Mouse (Mus musculus) left cerebral cortex, adult 18-20 months (tissue): ENCODE measurements at regions not wholly inside any gene's neighbourhood (a gene's known extent, or its start where the extent isn't known, plus 50 kb on each side); places are given as distances from the start of the nearest gene placed in this dataset.

Experiments
- DNase-seq, 2 experiments: peaks; one replicate each; pipeline ENCODE4 v3.0.0; 2021 to 2022; ENCODE audit warnings: low spot score in 2 of 2, mixed read lengths in 1 of 2

DNA sequence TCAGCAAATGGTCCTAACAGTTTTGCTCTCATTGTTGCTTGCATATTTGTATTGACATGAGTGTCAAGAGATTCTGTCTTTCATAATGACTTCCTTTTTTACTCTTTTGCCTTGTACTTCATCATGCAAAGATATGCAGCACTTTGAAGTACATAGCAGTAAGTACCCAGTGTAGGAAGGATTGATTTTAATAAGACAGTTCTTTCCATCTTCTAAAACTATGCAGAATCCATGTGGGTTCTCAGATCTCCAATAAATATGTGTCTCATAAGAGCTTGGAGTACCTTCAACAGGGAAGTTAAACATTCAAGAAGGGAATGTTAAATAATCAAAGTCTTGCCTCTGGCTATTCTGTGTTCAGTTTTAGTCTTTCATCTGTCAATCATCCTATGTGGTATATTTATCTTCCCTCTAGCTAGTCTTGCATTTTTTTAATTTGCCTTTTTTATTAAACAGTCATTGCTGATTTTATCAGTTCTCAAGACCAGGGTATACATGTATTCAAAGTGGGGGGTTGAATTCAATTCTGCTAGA lies 926.1 kb downstream of the Slitrk1 start:
- DNase-seq = no peak

DNA sequence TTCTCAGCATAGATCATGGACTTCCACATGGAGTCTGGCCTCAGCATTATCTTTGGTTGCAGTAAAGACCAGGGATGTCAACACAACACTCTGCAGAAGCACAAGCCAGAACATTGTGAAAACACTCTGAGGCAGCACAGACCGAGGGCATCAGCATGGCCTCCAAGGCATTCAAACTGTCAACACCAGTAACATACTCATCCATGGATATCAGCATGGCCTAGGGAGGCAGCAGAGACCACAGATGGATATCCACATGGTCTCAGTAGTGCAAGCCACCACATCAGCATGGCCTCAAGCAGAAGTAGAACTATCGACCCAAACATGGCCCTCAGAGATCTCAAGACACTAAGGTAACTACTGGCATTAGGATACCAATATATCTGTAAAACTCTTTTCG lies 935.8 kb downstream of the Slitrk1 start:
- DNase-seq = no peak

DNA sequence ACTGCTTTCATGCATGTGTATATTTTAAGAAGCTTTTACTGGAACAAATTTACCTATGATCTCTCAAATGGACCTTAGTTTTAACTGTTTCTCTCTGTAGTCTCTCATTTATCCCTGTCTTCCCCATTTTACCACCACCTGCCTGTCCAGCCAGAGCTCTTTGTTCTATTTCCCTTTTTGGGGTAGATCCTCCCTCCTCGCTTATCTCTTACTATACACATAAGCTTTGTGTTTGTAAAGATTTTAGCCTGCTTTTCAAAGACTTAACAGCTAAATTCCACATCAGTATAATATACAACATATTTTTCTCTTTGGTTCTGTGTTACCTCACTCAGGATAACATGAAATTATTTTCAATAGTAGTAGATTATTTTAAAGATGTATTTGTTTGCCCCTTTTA lies 961.9 kb downstream of the Slitrk1 start:
- DNase-seq = no peak

DNA sequence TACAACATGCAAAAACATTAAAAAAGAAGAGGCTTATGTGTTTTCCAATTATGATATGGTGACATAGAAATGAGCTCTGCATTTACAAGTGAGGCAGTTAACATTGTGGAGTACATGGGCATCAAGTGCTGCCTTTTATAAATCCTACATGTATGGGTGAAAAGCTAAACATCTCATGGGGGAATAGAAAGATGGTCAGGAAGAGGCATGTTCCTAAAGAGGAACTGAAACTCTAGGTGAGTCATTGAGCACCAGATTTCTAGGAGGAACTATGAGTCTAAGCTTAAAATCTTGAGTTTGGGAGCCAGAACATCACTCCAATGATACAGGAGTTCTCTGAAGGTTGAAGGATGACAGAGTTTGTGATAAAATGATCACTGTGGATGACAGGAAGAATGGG lies 1010.2 kb downstream of the Slitrk1 start:
- DNase-seq = no peak

DNA sequence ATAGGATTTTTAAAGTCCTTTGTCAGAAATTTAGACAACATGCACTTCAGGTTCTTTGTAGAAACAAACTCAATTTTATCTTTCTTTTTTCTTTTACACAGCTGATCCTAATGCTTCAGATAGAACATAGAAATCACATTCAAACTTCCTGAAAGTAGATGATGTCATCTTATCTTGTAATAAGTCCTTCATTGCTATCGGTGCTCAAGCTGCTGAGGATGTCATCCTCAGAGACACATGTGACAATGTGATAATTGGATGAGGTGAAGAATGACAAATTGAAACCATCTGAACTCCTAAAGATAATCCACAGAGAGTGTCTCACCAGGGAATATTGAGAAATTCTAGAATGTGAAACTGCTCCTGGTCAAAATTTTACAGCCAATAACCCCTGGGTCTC lies 1012.1 kb downstream of the Slitrk1 start:
- DNase-seq = no peak

DNA sequence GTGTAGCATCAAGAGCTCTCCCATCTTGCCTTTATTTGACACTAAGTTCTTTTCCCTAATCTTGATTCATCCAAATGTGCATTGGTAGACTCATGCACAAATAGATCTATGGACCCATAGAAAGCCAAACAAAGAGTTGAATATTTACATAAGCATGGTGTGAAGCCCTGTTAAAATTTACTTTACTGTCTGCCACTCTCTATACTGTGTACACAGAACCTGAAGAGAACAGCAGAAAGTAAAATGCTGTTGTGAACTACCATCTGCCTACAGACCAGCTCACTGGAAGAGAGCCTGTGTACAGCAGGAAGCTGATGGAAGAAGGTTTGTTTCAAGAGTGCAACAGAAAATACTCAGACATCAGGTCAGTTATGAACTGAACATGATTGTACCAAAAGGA lies 1053.1 kb downstream of the Slitrk1 start:
- no peak for DNase-seq

DNA sequence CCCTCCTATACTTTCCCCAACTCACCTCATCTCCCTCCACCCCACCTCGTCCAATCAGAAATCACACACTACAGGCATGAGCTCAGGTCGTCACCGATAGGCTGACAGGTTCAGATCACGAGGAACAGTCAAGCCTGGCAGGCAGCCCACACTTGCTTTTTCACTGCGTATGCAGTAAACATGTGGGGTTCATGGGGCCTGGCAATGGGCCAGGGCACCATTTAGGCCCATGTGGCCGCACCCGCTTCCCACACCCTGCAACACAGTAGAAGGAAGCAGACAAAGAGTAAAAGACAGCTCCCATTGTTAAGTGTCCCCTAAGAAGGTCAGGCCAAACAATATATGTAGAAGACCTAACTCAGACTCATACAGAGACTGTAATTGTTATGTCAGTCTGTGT lies 1064.3 kb downstream of the Slitrk1 start:
- no peak for DNase-seq

DNA sequence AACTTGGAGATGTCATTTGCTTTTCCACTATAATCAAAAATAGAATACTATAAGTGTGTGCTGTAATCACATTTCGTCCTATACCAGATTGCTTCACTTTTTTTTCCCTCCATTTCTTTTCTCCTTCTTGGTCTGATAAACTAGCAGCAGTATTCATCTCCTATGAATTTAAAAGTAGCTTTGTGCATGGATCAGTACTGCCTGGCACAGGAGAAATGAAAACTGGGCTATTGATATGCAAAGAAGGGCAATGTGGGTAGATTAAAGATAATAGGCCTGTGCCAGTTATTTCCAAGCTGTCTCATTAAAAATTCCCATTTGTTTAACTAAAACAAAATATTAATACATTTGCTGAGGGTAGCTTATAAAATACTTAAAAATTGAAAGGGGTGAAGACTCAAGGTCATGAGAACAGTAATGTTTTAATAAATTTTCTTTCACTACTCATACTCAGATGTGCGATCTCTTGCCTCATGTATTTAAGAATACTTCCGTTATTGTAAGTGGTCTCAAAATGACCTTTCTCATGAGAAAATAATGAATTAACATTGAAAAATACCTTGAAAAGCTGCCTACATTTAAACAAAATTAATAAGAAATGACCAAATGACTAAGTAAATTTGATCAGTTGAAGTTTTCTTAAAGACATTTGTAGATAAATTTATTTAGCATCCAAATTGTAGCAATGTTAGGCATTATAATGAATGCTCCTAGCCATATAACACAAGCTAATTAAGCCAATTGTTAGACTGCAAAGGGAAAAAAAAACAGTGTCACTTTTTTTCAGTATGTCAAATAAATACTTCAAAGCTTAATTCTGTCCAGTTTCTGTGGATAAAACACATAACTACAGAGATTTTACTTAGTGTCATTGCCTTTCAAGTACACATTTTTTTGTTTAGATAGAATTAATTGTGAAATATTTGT lies 1068.4 kb downstream of the Slitrk1 start:
- DNase-seq = no peak

DNA sequence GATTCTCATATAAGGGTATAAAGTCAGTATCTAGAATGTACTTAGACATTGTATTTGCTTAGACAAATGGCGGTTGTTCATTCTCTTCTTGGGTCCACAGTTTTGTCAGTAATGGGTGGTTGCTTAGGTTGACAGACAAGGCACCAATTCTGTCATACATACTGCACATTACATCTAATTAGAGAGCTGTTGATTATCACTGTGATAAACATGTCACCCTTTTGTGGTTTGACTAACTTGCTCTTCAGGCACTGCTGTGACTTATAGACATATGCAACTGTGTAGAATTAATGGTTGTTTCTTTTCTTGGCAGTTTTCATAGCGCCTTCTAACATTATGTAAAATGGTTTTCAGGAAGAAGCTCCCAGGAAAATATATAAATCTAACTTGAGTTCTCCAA lies 1069.4 kb downstream of the Slitrk1 start:
- no peak for DNase-seq

DNA sequence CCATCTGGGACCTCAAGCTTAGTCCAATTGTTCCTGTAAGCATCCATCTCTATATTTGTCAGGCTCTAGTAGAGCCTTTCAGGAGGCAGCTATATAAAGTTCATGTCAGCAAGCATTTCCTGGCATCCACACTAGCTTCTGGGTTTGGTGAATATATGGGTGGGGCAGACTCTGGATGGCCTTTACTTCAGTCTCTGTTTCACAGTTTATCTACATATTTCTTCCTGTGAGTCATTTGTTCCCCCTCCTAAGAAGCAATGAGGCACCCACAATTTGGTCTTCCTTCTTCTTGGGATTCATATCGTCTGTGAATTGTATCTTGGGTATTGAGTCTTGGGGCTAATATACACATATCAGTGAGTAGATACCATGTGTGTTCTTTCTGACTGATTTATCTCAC lies 1081.0 kb downstream of the Slitrk1 start:
- no peak for DNase-seq

DNA sequence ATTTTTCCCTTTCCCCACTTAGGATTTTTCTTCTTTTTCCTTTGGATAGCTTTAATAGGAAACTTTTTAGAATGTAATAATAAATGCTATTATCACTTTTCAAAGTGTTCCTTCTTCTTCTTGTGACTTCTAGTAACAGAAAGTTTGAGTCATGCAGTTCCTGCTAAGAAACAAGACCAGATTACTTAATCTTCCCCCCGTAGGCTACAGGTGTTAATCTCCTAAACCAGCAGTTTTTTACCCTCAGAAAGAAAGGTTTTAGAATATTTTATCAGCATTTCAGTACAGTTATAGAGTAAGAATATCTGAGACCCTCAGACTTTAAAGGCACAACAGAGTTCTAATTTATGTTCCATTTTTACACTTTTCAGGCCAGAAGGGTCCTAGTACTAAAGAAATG lies 1128.7 kb downstream of the Slitrk1 start:
- DNase-seq = no peak
